Mouse (Mus musculus): Measurements from ENCODE around the gene Me1. TPM values are rescaled to one million over a fixed set of nuclear protein-coding genes. Genes with fewer than 3 reads are reported as not detected.

Me1 gene
- total RNA-seq, 1 experiment from 2014 or later = 0.69 TPM

DNA sequence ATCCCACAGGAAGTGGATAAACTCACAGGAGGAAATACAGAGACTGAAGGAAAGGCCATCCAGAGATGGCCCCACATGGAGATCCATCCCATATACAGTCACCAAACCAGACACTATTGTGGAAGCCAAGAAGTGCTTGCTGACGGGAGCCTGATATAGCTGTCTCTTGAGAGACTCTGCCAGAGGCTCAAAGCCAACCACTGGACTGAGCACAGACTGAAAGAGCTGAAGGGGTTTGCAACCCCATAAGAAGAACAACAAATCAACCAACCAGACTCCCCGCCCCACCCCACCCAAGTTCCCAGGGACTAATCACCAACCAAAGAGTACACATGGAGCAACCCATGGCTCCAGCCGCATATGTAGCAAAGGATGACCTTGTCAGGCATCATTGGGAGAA is 19.5 kb downstream of the Me1 start:
- no peak for ATAC-seq (replicated peaks in 1 of 2; ENCODE audit: insufficient read depth in 1 of 2, low FRiP score in 2 of 2, low TSS enrichment in 1 of 2, low read depth in 1 of 2, poor library complexity in 2 of 2, severe bottlenecking in 2 of 2)

- ATAC-seq (replicated peaks in 1 of 2; ENCODE audit: insufficient read depth in 1 of 2, low FRiP score in 2 of 2, low TSS enrichment in 1 of 2, low read depth in 1 of 2, poor library complexity in 2 of 2, severe bottlenecking in 2 of 2) = no peak
Observed at GRCm38 (mm10) chr9:86675426-86675825, 20.3 kb downstream of the Me1 start.

- ATAC-seq (replicated peaks in 1 of 2; ENCODE audit: insufficient read depth in 1 of 2, low FRiP score in 2 of 2, low TSS enrichment in 1 of 2, low read depth in 1 of 2, poor library complexity in 2 of 2, severe bottlenecking in 2 of 2) = no peak
Observed at GRCm38 (mm10) chr9:86672907-86673472, 22.8 kb downstream of the Me1 start.

DNA sequence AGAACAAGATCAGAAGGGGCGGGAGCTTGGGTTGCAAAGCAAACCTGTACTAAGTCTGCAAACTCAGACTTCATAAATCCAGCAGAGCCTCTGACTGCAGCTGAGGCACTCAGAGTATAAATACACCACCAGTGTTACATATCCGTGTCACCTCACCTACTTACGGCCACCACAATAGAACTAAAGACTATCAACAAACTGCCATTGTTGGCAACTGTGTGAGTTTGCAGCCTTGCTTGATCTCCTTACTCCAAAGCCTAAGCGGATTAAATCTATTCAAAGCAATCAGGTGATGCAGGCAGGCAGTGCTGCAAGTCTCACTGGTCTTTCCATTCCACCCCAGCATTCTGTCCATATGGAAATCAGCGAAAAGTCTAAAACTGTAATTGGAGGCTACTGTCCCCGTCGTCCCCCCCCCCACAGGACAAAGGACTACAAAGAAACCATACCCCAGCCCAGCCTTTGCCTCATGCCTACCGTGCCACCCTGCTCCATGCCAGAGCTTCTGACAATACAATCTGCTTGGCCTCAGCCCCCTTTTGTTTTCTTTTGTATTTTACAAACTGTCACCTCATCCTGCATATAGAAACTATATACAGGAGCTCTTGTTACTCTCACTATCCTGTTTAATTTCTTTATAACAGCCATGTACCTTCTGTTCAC is 27.0 kb downstream of the Me1 start:
- ATAC-seq (replicated peaks in 1 of 2; ENCODE audit: insufficient read depth in 1 of 2, low FRiP score in 2 of 2, low TSS enrichment in 1 of 2, low read depth in 1 of 2, poor library complexity in 2 of 2, severe bottlenecking in 2 of 2) = no peak

DNA sequence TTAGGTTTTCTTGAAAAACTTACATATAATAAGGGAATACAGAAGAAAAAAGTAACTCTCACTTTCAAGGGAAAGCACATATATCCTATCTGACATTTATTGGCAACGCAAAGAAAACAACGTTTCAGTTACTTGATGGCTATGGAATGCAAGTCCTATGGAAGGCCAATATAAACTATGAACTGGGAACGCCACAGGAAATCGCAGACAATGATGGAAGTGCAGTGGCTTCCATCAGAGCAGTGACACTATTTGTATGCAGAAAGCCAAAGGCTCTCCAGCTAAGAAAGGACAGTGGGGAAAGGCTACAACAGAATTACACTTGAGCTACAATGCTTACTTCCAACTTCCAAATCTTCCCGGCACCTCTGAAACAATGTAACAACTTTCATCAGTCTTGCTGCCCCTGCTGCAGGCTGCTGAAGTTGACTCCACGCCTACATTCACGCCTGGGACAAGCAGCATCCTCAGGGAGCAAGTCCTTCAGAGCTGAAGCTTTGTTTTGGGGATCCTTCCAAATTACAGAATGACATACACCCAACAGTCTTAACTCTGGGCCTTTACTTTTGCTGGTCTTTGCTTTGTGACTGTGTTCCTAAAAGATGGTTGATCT is 28.5 kb downstream of the Me1 start:
- ATAC-seq (replicated peaks in 1 of 2; ENCODE audit: insufficient read depth in 1 of 2, low FRiP score in 2 of 2, low TSS enrichment in 1 of 2, low read depth in 1 of 2, poor library complexity in 2 of 2, severe bottlenecking in 2 of 2) = no peak

- no peak for ATAC-seq (replicated peaks in 1 of 2; ENCODE audit: insufficient read depth in 1 of 2, low FRiP score in 2 of 2, low TSS enrichment in 1 of 2, low read depth in 1 of 2, poor library complexity in 2 of 2, severe bottlenecking in 2 of 2)
Observed at GRCm38 (mm10) chr9:86661679-86662078, 34.1 kb downstream of the Me1 start.

GRCm38 (mm10) chr9:86661266-86661665 is 34.5 kb downstream of the Me1 start:
- ATAC-seq (replicated peaks in 1 of 2; ENCODE audit: insufficient read depth in 1 of 2, low FRiP score in 2 of 2, low TSS enrichment in 1 of 2, low read depth in 1 of 2, poor library complexity in 2 of 2, severe bottlenecking in 2 of 2) = no peak

DNA sequence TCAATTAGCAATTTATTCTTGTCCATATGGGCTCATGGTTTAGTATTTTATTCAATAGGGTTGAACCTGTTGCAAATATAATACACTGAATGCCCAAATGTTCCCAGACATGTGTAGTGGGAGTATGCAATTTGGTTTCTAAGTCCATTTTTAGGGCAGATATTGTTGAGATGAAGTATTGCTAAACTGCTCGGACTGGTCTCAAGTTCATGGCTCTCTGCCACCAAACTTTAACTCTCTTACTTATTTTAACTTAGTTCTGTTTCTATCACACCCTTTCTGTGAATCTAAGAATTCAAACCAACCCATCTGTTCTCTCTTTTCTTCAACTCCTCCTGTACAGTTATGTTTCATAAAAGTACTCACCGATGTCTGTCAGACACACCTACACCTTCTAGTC is 35.4 kb downstream of the Me1 start:
- no peak for ATAC-seq (replicated peaks in 1 of 2; ENCODE audit: insufficient read depth in 1 of 2, low FRiP score in 2 of 2, low TSS enrichment in 1 of 2, low read depth in 1 of 2, poor library complexity in 2 of 2, severe bottlenecking in 2 of 2)

GRCm38 (mm10) chr9:86658347-86658746 is 37.4 kb downstream of the Me1 start:
- ATAC-seq (replicated peaks in 1 of 2; ENCODE audit: insufficient read depth in 1 of 2, low FRiP score in 2 of 2, low TSS enrichment in 1 of 2, low read depth in 1 of 2, poor library complexity in 2 of 2, severe bottlenecking in 2 of 2) = no peak

DNA sequence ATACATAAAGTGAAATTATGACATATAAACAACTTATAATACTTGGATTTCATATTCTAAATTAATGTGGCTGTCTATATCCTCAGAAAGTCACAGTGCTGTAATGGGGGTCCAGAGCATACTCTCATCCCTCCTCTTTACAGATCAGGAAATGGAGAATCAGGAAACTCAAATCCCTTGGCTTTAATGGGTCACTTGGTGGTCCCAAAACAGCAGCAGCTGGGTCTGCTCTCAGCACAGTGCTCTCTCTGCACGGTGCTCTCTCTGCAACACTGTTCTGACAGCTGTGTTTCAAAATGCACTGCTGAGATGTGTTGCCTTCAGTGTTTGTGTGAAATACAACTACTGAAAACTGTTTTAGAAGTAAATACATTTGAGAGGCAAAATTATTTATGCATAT is 43.6 kb downstream of the Me1 start:
- ATAC-seq (replicated peaks in 1 of 2; ENCODE audit: insufficient read depth in 1 of 2, low FRiP score in 2 of 2, low TSS enrichment in 1 of 2, low read depth in 1 of 2, poor library complexity in 2 of 2, severe bottlenecking in 2 of 2) = no peak

- no peak for ATAC-seq (replicated peaks in 1 of 2; ENCODE audit: insufficient read depth in 1 of 2, low FRiP score in 2 of 2, low TSS enrichment in 1 of 2, low read depth in 1 of 2, poor library complexity in 2 of 2, severe bottlenecking in 2 of 2)
Observed at GRCm38 (mm10) chr9:86651254-86651653, 44.5 kb downstream of the Me1 start.

- no peak for ATAC-seq (replicated peaks in 1 of 2; ENCODE audit: insufficient read depth in 1 of 2, low FRiP score in 2 of 2, low TSS enrichment in 1 of 2, low read depth in 1 of 2, poor library complexity in 2 of 2, severe bottlenecking in 2 of 2)
Observed at GRCm38 (mm10) chr9:86650822-86651221, 44.9 kb downstream of the Me1 start.

DNA sequence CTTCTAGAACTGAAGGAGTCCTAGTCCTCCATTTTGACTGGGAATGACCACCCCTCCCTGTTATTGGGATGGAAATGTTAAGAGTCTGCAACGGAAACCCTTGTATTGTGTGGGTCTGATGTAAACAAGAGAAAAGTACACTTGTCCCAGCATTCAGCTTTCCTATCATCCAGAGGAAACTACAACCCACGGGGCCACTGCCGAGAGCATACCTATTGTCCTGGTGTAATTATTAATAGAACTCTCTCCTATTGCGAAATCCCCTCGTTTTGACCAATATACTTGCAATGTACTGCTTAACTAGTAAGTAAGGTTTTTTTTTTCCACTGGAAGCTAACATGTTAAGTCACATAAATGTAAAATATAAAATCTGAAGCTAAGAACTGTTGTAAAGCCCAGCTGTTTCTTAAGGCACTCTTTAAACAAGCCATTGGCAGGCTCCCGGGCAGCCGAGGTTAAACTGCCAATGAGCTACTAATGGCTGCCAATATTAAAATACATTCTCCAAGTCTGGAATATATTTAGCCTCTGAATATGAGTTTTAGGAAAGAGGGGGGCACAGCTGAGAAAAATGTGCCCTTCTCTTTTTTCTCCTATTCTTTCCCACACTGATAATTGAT is 47.7 kb downstream of the Me1 start:
- no peak for ATAC-seq (replicated peaks in 1 of 2; ENCODE audit: insufficient read depth in 1 of 2, low FRiP score in 2 of 2, low TSS enrichment in 1 of 2, low read depth in 1 of 2, poor library complexity in 2 of 2, severe bottlenecking in 2 of 2)

GRCm38 (mm10) chr9:86646807-86647206 is 48.9 kb downstream of the Me1 start:
- ATAC-seq (replicated peaks in 1 of 2; ENCODE audit: insufficient read depth in 1 of 2, low FRiP score in 2 of 2, low TSS enrichment in 1 of 2, low read depth in 1 of 2, poor library complexity in 2 of 2, severe bottlenecking in 2 of 2) = no peak

DNA sequence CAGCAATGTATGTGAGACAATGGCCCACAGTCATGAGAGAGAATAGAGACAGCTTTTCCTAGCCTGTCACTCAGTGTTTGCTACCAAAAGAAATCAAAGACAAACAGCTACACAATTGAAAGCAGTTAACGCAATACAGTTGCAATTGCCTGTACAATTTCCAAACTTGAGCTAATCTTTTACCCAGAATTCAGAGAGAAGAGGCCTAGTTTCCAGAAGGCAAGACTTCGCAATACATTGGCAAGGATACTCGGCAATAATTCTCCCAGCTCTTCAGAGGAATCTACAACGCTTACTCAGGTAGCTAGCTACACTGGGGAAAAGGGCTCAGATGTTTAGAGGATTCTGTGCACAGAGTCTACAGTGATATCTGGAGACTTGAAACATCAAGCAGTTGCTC is 52.3 kb downstream of the Me1 start:
- no peak for ATAC-seq (replicated peaks in 1 of 2; ENCODE audit: insufficient read depth in 1 of 2, low FRiP score in 2 of 2, low TSS enrichment in 1 of 2, low read depth in 1 of 2, poor library complexity in 2 of 2, severe bottlenecking in 2 of 2)

DNA sequence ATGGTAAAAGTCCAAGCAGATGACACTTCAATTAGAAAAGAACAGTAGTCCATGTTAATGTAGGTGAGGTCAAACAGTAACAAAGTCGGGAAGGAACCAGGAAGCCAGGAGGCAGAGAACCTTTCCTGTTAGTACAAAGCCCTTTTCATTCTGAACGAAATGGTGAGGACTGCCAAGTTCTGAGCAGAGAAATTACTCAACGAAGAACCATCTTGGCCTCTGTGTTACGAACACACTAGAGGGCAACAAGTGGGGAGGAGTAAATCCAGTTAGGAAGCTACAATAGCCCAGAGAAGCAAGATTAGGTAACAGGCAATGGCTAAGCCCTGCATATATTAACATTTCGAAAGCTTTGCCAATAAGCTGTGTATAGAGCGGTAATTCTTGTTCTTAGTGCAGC is 57.0 kb downstream of the Me1 start:
- ATAC-seq (replicated peaks in 1 of 2; ENCODE audit: insufficient read depth in 1 of 2, low FRiP score in 2 of 2, low TSS enrichment in 1 of 2, low read depth in 1 of 2, poor library complexity in 2 of 2, severe bottlenecking in 2 of 2) = no peak

DNA sequence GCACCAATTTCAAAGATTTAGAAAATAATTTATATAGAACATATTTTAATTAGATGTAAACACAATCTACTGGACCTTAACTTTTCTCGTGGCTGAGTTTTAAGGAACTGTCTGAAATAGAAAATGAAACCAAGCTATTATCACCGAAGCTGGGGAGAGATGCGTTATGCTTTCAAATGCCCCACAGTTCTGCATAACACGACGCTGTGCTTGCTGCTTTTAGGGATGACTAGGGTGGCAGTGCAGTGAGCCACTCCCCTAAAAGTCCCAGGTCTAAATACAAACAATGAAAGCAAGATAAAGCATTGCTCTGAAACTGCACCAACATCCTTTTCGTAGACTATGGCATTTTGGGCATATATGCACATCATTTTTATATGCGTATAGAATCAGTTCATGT is 64.6 kb downstream of the Me1 start:
- peak; percentile 87 to 90 for ATAC-seq (replicated peaks in 1 of 2; ENCODE audit: insufficient read depth in 1 of 2, low FRiP score in 2 of 2, low TSS enrichment in 1 of 2, low read depth in 1 of 2, poor library complexity in 2 of 2, severe bottlenecking in 2 of 2)

GRCm38 (mm10) chr9:86630352-86630931 is 65.3 kb downstream of the Me1 start:
- ATAC-seq (replicated peaks in 1 of 2; ENCODE audit: insufficient read depth in 1 of 2, low FRiP score in 2 of 2, low TSS enrichment in 1 of 2, low read depth in 1 of 2, poor library complexity in 2 of 2, severe bottlenecking in 2 of 2) = no peak

All from hematopoietic stem cell, adult 5-6 weeks (primary cell).